Mouse (Mus musculus) kidney, adult 2 months (tissue): ENCODE data around the gene Hcrt. TPM values are rescaled to one million over a fixed set of nuclear protein-coding genes. Genes with fewer than 3 reads are reported as not detected.
A peak's percentile ranks its signal among the peaks of the same experiment; 100 is the strongest.

Experiments
- DNase-seq: peaks from one replicate; pipeline ENCODE4 v3.0.0; 2021
- H3K27ac ChIP-seq: fragments of 200-500 bp; 2 replicates; pipeline ENCODE4 v1.5.1; 2012; ENCODE audit warnings: low read depth, low read length, control low read depth, inconsistent platforms; ENCODE audit not compliant: insufficient read depth
- H3K27me3 ChIP-seq: fragments of 200-500 bp; replicated peaks from 2 replicates; pipeline ENCODE4 v1.6.1; 2012; ENCODE audit warnings: mild to moderate bottlenecking, moderate library complexity, low read length, inconsistent platforms; ENCODE audit not compliant: control insufficient read depth, insufficient read depth
- H3K36me3 ChIP-seq: fragments of 200-500 bp; 2 replicates; pipeline ENCODE4 v1.6.1; 2012; ENCODE audit warnings: mild to moderate bottlenecking, moderate library complexity, low read length, inconsistent platforms; ENCODE audit not compliant: control insufficient read depth, insufficient read depth
- H3K4me1 ChIP-seq: fragments of 200-500 bp; 2 replicates; pipeline ENCODE4 v1.6.1; 2011; ENCODE audit warnings: low read length; ENCODE audit not compliant: control insufficient read depth, insufficient read depth
- H3K4me3 ChIP-seq: fragments of 200-500 bp; 2 replicates; pipeline ENCODE4 v1.5.1; 2011; ENCODE audit warnings: mild to moderate bottlenecking, low read depth, low read length, control low read depth; ENCODE audit not compliant: insufficient read depth
- CTCF ChIP-seq: fragments of 200-500 bp; conservative IDR thresholded peaks from 2 replicates; pipeline ENCODE4 v1.5.1; 2011; ENCODE audit warnings: low read depth, mild to moderate bottlenecking, control low read depth, low read length, moderate library complexity, mixed read lengths; ENCODE audit not compliant: insufficient read depth, insufficient read length
- POLR2A ChIP-seq: fragments of 200-500 bp; IDR thresholded peaks from one replicate; pipeline ENCODE4 v1.6.1; 2011; ENCODE audit warnings: low read depth, low read length, control low read depth
- whole genome bisulfite sequencing: fragments of 180-500 bp; shearing (Covaris S2); methylation state at CpG from one replicate; pipeline ENCODE4 v1.1.7; 2018; 5-methylcytosine and 5-hydroxymethylcytosine counted together
- polyA plus RNA-seq: library from polyadenylated mRNA; depleted of rRNA; stranded (reverse); fragments of >200 nt; gene quantifications from 2 replicates; pipeline ENCODE4 v1.2.3, GENCODE M21; 2012

Hcrt gene
- polyA plus RNA-seq, 1 experiment, result not detected

- Histone ChIP-seq H3K27ac (peak overlapping the region; percentile 43), H3K27me3 (no peaks in the 10 kb centered on the region), H3K4me1 (peaks cover 68% of the 10 kb centered on the region), H3K36me3 (no peaks in the 10 kb centered on the region), H3K4me3 (no peak overlapping the region)
- DNase-seq, result no peak
- no peak for TF ChIP-seq POLR2A
- no peak for TF ChIP-seq CTCF
- WGBS, result 71% methylated on average over 6 of the region's 6 CpGs
Observed at GRCm38 (mm10) chr11:100728601-100729000, 34.1 kb downstream of the Hcrt start.

- no peak overlapping the region for H3K4me3 ChIP-seq
- peaks cover 72% of the 10 kb centered on the region for H3K4me1 ChIP-seq
- H3K27ac ChIP-seq, result peak overlapping the region; percentile 94
- 55% methylated on average over 3 of the region's 3 CpGs for WGBS
- no peaks in the 10 kb centered on the region for H3K36me3 ChIP-seq
- TF ChIP-seq POLR2A, result no peak
- TF ChIP-seq CTCF, result no peak
- DNase-seq, result peak; percentile 91
- no peaks in the 10 kb centered on the region for H3K27me3 ChIP-seq
Observed at GRCm38 (mm10) chr11:100727201-100727600, 35.5 kb downstream of the Hcrt start.

GRCm38 (mm10) chr11:100724919-100725512, 37.7 kb downstream of the Hcrt start:
- Histone ChIP-seq H3K4me1 (peaks cover 77% of the 10 kb centered on the region), H3K27me3 (no peaks in the 10 kb centered on the region), H3K27ac (peak overlapping the region; percentile 88), H3K36me3 (no peaks in the 10 kb centered on the region), H3K4me3 (no peak overlapping the region)
- WGBS, result 27% methylated on average over 5 of the region's 5 CpGs
- TF ChIP-seq POLR2A, result no peak
- TF ChIP-seq CTCF, result no peak
- peak; percentile 79 for DNase-seq

- Histone ChIP-seq H3K4me1 (peaks cover 73% of the 10 kb centered on the region), H3K36me3 (no peaks in the 10 kb centered on the region), H3K4me3 (no peak overlapping the region), H3K27ac (peak overlapping the region; percentile 86), H3K27me3 (no peaks in the 10 kb centered on the region)
- WGBS, result 16% methylated on average over 2 of the region's 2 CpGs
- peak; percentile 77 for DNase-seq
- TF ChIP-seq POLR2A, result no peak
- TF ChIP-seq CTCF, result no peak
Observed at GRCm38 (mm10) chr11:100722493-100723028, 40.2 kb downstream of the Hcrt start.

GRCm38 (mm10) chr11:100721776-100722492, 40.8 kb downstream of the Hcrt start:
- H3K4me3 ChIP-seq, result no peak overlapping the region

GRCm38 (mm10) chr11:100721254-100721653, 41.5 kb downstream of the Hcrt start:
- Histone ChIP-seq H3K27ac (peak overlapping the region; percentile 86), H3K4me1 (peaks cover 67% of the 10 kb centered on the region), H3K36me3 (peaks cover 2% of the 10 kb centered on the region; the same call in 1 of the 2 replicates), H3K27me3 (no peaks in the 10 kb centered on the region), H3K4me3 (no peak overlapping the region)
- TF ChIP-seq POLR2A, result no peak
- no peak for TF ChIP-seq CTCF
- DNase-seq, result peak; percentile 65
- 33% methylated on average over 4 of the region's 4 CpGs for WGBS

More at GRCm38 (mm10) chr11:100721776-100722492, 40.8 kb downstream of the Hcrt start:
- TF ChIP-seq CTCF (no peak), POLR2A (no peak)
- Histone ChIP-seq H3K27ac (peak overlapping the region; percentile 86), H3K27me3 (no peaks in the 10 kb centered on the region), H3K36me3 (peaks cover 2% of the 10 kb centered on the region; the same call in 1 of the 2 replicates), H3K4me1 (peaks cover 67% of the 10 kb centered on the region)
- DNase-seq, result peak; percentile 90
- WGBS, result 32% methylated on average over 8 of the region's 8 CpGs

GRCm38 (mm10) chr11:100720345-100720744, 42.4 kb downstream of the Hcrt start:
- no peaks in the 10 kb centered on the region for H3K27me3 ChIP-seq
- no peak for DNase-seq
- H3K27ac ChIP-seq, result peak overlapping the region; percentile 86
- TF ChIP-seq CTCF (no peak), POLR2A (no peak)
- peaks cover 59% of the 10 kb centered on the region for H3K4me1 ChIP-seq
- WGBS, result 49% methylated on average over 5 of the region's 5 CpGs
- no peak overlapping the region for H3K4me3 ChIP-seq
- H3K36me3 ChIP-seq, result peaks cover 2% of the 10 kb centered on the region; the same call in 1 of the 2 replicates
